Mouse (Mus musculus) liver, embryonic 14.5 days (tissue): ENCODE measurements around the gene Ccdc69. TPM values are rescaled to one million over a fixed set of nuclear protein-coding genes. Genes with fewer than 3 reads are reported as not detected.
"Not testable (repeated sequence)": the region's sequence is repeated elsewhere in the genome, so short reads cannot be mapped to it uniquely, and the experiment has no call there.

ENCODE experiments used
- ATAC-seq: fragments of 200-750 bp; cut with Nextera tagmentation; 2 replicates; pipeline ENCODE4 v1.8.0; 2017; ENCODE audit warnings: moderate number of reproducible peaks, mild to moderate bottlenecking, moderate library complexity; ENCODE audit not compliant: insufficient read depth
- DNase-seq, 3 experiments: peaks; one replicate each; pipeline ENCODE4 v3.0.0-alpha.2; 2012 to 2013; ENCODE audit warnings: low read depth in 3 of 3, low spot score in 3 of 3
- H3K27ac ChIP-seq: fragments of 300-500 bp; sonication (generic); 2 replicates; pipeline ENCODE4 v1.5.1; 2014; ENCODE audit warnings: moderate library complexity, mild to moderate bottlenecking, control low read depth, inconsistent platforms
- H3K27me3 ChIP-seq: fragments of 300-500 bp; sonication (generic); 2 replicates; pipeline ENCODE4 v1.6.1; 2014; ENCODE audit warnings: mild to moderate bottlenecking, low read length, moderate library complexity; ENCODE audit not compliant: control insufficient read depth, insufficient read depth
- H3K36me3 ChIP-seq: fragments of 300-500 bp; sonication (generic); replicated peaks from 2 replicates; pipeline ENCODE4 v1.6.1; 2014; ENCODE audit warnings: low read depth; ENCODE audit not compliant: control insufficient read depth, insufficient read depth
- H3K4me1 ChIP-seq, 2 experiments: fragments of 200-500 bp in 1 of 2; fragments of 300-500 bp in 1 of 2; sonication (generic) in 1 of 2; replicated peaks; 2 replicates each; pipeline ENCODE4 v1.6.1; 2012 to 2014; ENCODE audit warnings: antibody characterized with exemption in 1 of 2, inconsistent platforms in 1 of 2, low read length in 1 of 2; ENCODE audit not compliant: control insufficient read depth in 2 of 2, insufficient read depth in 2 of 2
- H3K4me2 ChIP-seq: fragments of 300-500 bp; sonication (generic); 2 replicates; pipeline ENCODE4 v1.6.1; 2014; ENCODE audit warnings: low read depth, mild to moderate bottlenecking, control low read depth, moderate library complexity
- H3K4me3 ChIP-seq, 2 experiments: fragments of 200-500 bp in 1 of 2; fragments of 300-500 bp in 1 of 2; sonication (generic) in 1 of 2; 2 replicates each; pipeline ENCODE4 v1.5.1; 2012 to 2014; ENCODE audit warnings: low read depth in 2 of 2, low read length in 2 of 2, mild to moderate bottlenecking in 2 of 2, control low read depth in 1 of 2, inconsistent platforms in 1 of 2, moderate library complexity in 1 of 2; ENCODE audit not compliant: insufficient read depth in 1 of 2
- H3K9ac ChIP-seq: fragments of 300-500 bp; sonication (generic); replicated peaks from 2 replicates; pipeline ENCODE4 v1.6.1; 2014; ENCODE audit warnings: mild to moderate bottlenecking, control low read depth, moderate library complexity
- H3K9me3 ChIP-seq: fragments of 300-500 bp; sonication (generic); 2 replicates; pipeline ENCODE4 v1.6.1; 2016; ENCODE audit warnings: low read length, mixed read lengths; ENCODE audit not compliant: control insufficient read depth
- CTCF ChIP-seq: IDR thresholded peaks from 2 replicates; pipeline ENCODE4 v1.5.1; 2016; ENCODE audit warnings: antibody characterized with exemption, low read depth, control low read depth
- EP300 ChIP-seq: IDR thresholded peaks from 2 replicates; pipeline ENCODE4 v1.6.1; 2016; ENCODE audit warnings: antibody characterized with exemption, low read depth
- WGBS: fragments of 180-500 bp; shearing (Covaris S2); extraction: QIAGEN DNeasy Blood & Tissue Kit; methylation state at CpG from one replicate; pipeline ENCODE4 v1.1.7; 2014; ENCODE audit not compliant: insufficient replicate concordance; 5-methylcytosine and 5-hydroxymethylcytosine counted together
- polyA plus RNA-seq, 2 experiments: library from polyadenylated mRNA; depleted of rRNA in 1 of 2; stranded (reverse) in 1 of 2; unstranded in 1 of 2; fragments of >200 nt; fragmentation: Nextera tagmentation in 1 of 2; extraction: Ambion mirVana in 1 of 2; gene quantifications; 2 replicates each; pipeline versions ENCODE4 v1.2.1 to v1.2.3; 2012 to 2014

Ccdc69 gene
- polyA plus RNA-seq, 2 experiments = 0.77 to 1.1 TPM

DNA sequence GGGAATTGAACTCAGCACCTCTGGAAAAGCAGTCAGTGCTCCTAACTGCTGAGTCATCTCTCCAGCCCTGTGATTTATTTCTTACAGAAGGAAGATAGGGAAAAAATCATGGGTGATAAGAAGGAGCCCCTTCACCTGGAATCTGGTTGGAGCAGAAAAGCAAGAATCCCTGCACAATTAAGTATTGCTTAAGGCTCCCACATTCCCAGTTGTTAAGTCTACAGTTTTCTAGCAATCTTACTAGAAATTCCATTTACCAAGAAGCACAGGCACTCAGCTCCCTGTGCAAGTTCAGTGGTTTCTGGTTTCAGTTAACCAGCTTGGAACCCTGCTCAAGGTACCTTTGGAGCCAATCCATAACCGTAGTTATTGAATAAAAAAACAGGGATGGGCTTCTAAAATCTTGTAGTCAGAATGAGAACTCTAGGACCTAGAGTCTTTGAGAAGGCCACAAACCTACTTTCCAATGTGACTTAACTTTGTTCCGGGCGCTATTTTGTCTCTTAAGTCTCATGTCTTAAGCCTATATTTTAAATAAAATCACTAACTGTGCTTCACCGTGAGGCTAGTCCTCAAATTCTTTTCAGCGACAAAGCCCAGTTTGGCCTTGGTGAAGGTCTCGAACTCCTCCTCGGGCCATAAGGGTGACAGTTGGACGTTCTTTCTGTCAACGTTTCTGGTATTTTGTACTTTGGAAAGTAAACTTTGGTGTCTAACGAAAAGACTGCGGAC lies 19.0 kb upstream of the Ccdc69 start:
- no peak overlapping the region for H3K9ac ChIP-seq
- 20% methylated on average over 11 of the region's 11 CpGs for WGBS

DNA sequence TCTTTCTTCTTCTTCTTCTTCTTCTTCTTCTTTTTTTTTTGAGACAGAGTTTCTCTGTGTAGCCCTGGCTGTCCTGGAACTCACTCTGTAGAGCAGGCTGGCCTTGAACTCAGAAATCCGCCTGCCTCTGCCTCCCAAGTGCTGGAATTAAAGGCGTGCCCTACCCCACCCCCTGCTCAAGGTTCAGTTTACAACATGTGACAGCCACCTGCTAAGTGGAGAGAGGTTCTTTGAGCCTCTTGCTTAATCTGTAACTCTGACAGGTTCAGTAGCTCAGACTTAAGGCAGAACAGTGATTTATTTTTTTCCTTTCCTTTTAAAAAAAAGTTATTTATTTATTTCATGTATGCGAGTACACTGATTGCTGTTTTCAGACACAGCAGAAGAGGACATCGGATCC lies 18.4 kb upstream of the Ccdc69 start:
- not testable (repeated sequence) for H3K27ac ChIP-seq, H3K36me3 ChIP-seq, H3K4me2 ChIP-seq, H3K4me1 ChIP-seq, H3K9ac ChIP-seq, H3K27me3 ChIP-seq, H3K9me3 ChIP-seq, H3K4me3 ChIP-seq, ATAC-seq, DNase-seq
- 67% methylated on average over 4 of the region's 4 CpGs for WGBS

More for the DNA sequence above, 19.0 kb upstream of the Ccdc69 start:
- Histone ChIP-seq H3K36me3 (no peaks in the 10 kb centered on the region), H3K4me1 (peaks cover 3 to 7% of the 10 kb centered on the region in 2 experiments), H3K27ac (no peak overlapping the region; the same call in 1 of the 2 replicates), H3K27me3 (no peaks in the 10 kb centered on the region), H3K9me3 (no peaks in the 10 kb centered on the region), H3K4me2 (peak overlapping the region; percentile 56), H3K4me3 (peak overlapping the region; percentile 19 to 59)
- ATAC-seq (no peak), DNase-seq (no peak)
- TF ChIP-seq CTCF (no peak), EP300 (no peak)

DNA sequence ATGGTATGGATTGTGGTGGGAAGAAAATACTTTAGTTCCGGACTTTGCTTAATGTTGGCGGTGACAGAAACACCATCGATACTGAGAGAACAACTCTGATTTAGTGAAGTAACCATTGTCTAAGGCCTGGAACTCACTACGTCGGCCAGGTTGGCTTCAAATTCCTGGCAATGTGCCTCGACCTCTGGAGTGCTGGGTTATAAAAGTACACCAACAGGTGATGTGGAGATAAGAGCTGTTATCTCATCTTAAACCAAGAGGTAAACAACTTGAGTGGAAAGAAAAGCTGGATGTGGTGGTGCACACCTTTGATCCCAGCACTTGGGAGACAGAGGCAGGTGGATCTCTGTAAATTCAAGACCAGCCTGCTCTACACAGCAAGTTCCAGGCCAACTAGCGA lies 15.2 kb upstream of the Ccdc69 start:
- Histone ChIP-seq H3K27me3 (no peaks in the 10 kb centered on the region), H3K27ac (no peak overlapping the region), H3K4me1 (peaks cover 3 to 5% of the 10 kb centered on the region in 2 experiments), H3K9me3 (no peaks in the 10 kb centered on the region), H3K4me2 (no peak overlapping the region), H3K4me3 (no peak overlapping the region), H3K36me3 (no peaks in the 10 kb centered on the region), H3K9ac (no peak overlapping the region)
- WGBS = 55% methylated on average over 7 of the region's 7 CpGs
- ATAC-seq (no peak), DNase-seq (no peak)
- TF ChIP-seq CTCF (no peak), EP300 (no peak)

DNA sequence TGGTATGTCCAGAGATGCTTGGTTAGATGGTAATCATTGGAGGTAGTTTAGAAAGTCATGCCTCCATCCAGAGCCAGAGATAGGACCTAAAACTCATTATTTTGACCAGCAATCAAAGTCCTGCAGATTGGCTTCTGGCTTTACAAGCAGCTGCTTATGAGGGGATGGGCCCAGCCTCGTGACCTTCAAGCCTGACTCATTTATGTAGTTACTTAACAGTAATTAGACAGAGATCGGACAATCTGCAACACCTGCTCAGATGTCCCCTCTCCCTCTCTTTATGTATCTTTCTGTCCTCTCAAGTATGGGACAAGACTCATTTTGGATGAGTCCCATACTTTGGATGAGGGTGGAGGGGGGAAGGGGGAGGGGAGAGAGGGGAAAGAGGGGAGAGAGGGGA lies 12.0 kb upstream of the Ccdc69 start:
- no peaks in the 10 kb centered on the region for H3K27me3 ChIP-seq
- no peak for DNase-seq
- H3K9me3 ChIP-seq = no peaks in the 10 kb centered on the region
- H3K4me2 ChIP-seq = no peak overlapping the region
- no peaks in the 10 kb centered on the region for H3K36me3 ChIP-seq
- WGBS = 66% methylated on average over 2 of the region's 2 CpGs
- H3K9ac ChIP-seq = no peak overlapping the region
- no peak for TF ChIP-seq EP300
- TF ChIP-seq CTCF = no peak
- H3K4me3 ChIP-seq = no peak overlapping the region
- H3K27ac ChIP-seq = no peak overlapping the region
- no peaks in the 10 kb centered on the region for H3K4me1 ChIP-seq
- ATAC-seq = no peak

DNA sequence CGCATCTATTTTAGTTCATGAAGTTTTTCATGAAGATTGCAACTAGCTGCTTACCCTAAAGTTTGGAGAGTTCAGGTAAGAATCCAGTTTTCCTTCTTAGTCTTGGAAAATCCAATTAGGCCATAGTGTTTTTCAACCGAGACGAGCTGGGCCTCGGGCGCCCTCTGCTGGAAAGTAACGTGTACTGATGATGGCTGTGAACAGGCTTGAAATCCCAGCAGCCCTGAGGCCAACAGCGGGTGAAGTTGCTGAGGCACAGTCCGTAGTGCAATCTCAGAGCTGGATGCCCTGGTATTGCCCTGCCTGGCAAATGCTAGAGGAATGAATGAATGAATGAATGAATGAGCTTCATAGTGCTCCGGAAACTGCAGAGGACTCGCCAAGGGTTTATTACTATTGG lies 9.1 kb upstream of the Ccdc69 start:
- no peak for ATAC-seq
- H3K4me3 ChIP-seq = no peak overlapping the region
- no peak overlapping the region for H3K27ac ChIP-seq
- no peaks in the 10 kb centered on the region for H3K4me1 ChIP-seq
- TF ChIP-seq CTCF = peak; percentile 90
- TF ChIP-seq EP300 = no peak
- H3K27me3 ChIP-seq = no peaks in the 10 kb centered on the region
- no peaks in the 10 kb centered on the region for H3K9me3 ChIP-seq
- no peak overlapping the region for H3K9ac ChIP-seq
- peak; percentile 33 to 42 (median 34) for DNase-seq
- H3K4me2 ChIP-seq = no peak overlapping the region
- no peaks in the 10 kb centered on the region for H3K36me3 ChIP-seq
- WGBS = 12% methylated on average over 10 of the region's 10 CpGs
